Mouse (Mus musculus): ENCODE results near the gene Paqr8. TPM values are rescaled to one million over a fixed set of nuclear protein-coding genes. Genes with fewer than 3 reads are reported as not detected.

Paqr8 gene
- total and polyA plus RNA-seq, 3 experiments: 0.46 to 1.8 TPM; not detected in 1

DNA sequence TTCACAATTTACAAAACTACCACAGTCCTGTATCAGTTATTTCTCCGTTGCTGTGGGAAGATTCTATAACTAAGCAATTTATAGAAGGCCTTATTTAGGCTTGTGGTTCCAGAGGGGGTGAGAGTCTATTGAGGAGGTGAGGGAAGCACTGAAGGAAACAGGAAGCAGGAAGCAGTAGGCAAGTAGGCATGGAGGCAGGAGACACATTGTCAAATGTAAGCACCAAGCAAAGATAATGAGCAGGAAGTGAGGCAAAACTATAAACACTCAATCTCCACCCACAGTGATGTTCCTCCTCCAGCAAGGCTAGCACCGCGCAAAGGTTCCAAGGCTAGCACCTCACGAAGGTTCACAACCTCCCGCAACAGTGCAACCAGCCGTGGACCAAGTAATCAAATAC, 91.4 kb downstream of the Paqr8 start:
- Histone ChIP-seq H3K9me3 (replicated peaks; ENCODE audit: insufficient read depth, low read length) (no peaks in the 10 kb centered on the region), H3K27ac (ENCODE audit: control insufficient read depth, low read depth, low read length) (no peak overlapping the region), H3K27me3 (ENCODE audit: control insufficient read depth in 1 of 2, insufficient read depth in 2 of 2, low read length in 2 of 2) (no peaks in the 10 kb centered on the region), H3K4me3 (ENCODE audit: control insufficient read depth in 1 of 2, insufficient read depth in 1 of 2, low read depth in 2 of 2, low read length in 2 of 2) (no peak overlapping the region), H3K36me3 (ENCODE audit: control insufficient read depth in 1 of 2, insufficient read depth in 2 of 2, low read length in 2 of 2) (no peaks in the 10 kb centered on the region), H3K9ac (ENCODE audit: control insufficient read depth, low read depth, low read length, poor library complexity, severe bottlenecking) (no peak overlapping the region), H3K79me2 (ENCODE audit: control insufficient read depth, insufficient read depth, low read length, poor library complexity) (no peaks in the 10 kb centered on the region), H3K4me1 (ENCODE audit: control insufficient read depth in 1 of 2, insufficient read depth in 2 of 2, low read length in 2 of 2) (no peaks in the 10 kb centered on the region; a peak in 1 of 4 replicates)
- TF ChIP-seq GABPA (IDR thresholded peaks at IDR 0.05; ENCODE audit: low read depth, low read length) (no peak), NRF1 (IDR thresholded peaks at IDR 0.05; ENCODE audit: insufficient read depth, low read depth, low read length, poor library complexity, severe bottlenecking) (no peak), ZMIZ1 (IDR thresholded peaks at IDR 0.05; ENCODE audit: low read depth, low read length) (no peak), CHD2 (IDR thresholded peaks at IDR 0.05; ENCODE audit: low read length) (no peak), ETS1 (IDR thresholded peaks at IDR 0.05; ENCODE audit: low read depth, low read length) (no peak), RCOR1 (IDR thresholded peaks at IDR 0.05; ENCODE audit: low read depth, low read length) (no peak), MEF2A (IDR thresholded peaks at IDR 0.05; ENCODE audit: extremely low read depth, insufficient replicate concordance, low read depth, low read length, poor library complexity, severe bottlenecking) (no peak), MAX (IDR thresholded peaks at IDR 0.05; ENCODE audit: low read length) (no peak), BHLHE40 (IDR thresholded peaks at IDR 0.05; ENCODE audit: borderline replicate concordance, low read depth, low read length) (no peak), SIN3A (IDR thresholded peaks at IDR 0.05; ENCODE audit: low read length) (no peak)
- DNase-seq (ENCODE audit: low read depth, low spot score): no peak

DNA sequence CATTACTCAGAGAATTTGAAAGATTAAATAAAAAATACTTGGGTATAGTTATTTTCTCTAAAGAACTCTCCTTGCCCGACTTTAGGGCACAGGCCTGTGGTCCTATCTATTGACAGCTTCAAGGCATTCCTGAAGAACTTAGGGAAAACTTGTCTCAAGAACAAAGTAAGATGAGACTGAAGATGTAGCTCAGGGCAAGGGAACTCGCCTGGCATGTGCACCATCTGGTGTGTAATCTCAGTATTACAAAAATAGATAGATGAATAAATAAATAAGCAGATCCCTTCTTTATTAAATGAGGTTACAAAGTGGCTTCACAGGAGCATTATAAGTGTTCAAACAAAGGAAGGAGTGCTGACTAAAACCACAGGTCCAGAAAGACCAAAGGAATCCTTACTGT, 93.7 kb downstream of the Paqr8 start:
- Histone ChIP-seq H3K27me3 (ENCODE audit: control insufficient read depth in 1 of 2, insufficient read depth in 2 of 2, low read length in 2 of 2) (no peaks in the 10 kb centered on the region), H3K4me3 (ENCODE audit: control insufficient read depth in 1 of 2, insufficient read depth in 1 of 2, low read depth in 2 of 2, low read length in 2 of 2) (no peak overlapping the region), H3K9ac (ENCODE audit: control insufficient read depth, low read depth, low read length, poor library complexity, severe bottlenecking) (no peak overlapping the region), H3K27ac (ENCODE audit: control insufficient read depth, low read depth, low read length) (no peak overlapping the region), H3K36me3 (ENCODE audit: control insufficient read depth in 1 of 2, insufficient read depth in 2 of 2, low read length in 2 of 2) (no peaks in the 10 kb centered on the region), H3K4me1 (ENCODE audit: control insufficient read depth in 1 of 2, insufficient read depth in 2 of 2, low read length in 2 of 2) (no peaks in the 10 kb centered on the region; a peak in 1 of 4 replicates), H3K79me2 (ENCODE audit: control insufficient read depth, insufficient read depth, low read length, poor library complexity) (no peaks in the 10 kb centered on the region), H3K9me3 (replicated peaks; ENCODE audit: insufficient read depth, low read length) (no peaks in the 10 kb centered on the region)
- DNase-seq (ENCODE audit: low read depth, low spot score): no peak
- TF ChIP-seq ZC3H11A (IDR thresholded peaks at IDR 0.05; ENCODE audit: low read depth, low read length) (no peak), BHLHE40 (IDR thresholded peaks at IDR 0.05; ENCODE audit: borderline replicate concordance, low read depth, low read length) (no peak), POLR2AphosphoS5 (IDR thresholded peaks at IDR 0.05; ENCODE audit: borderline replicate concordance, low read depth, low read length) (no peak), ZNF384 (IDR thresholded peaks at IDR 0.05; ENCODE audit: low read depth, low read length) (no peak), NRF1 (IDR thresholded peaks at IDR 0.05; ENCODE audit: insufficient read depth, low read depth, low read length, poor library complexity, severe bottlenecking) (no peak)

DNA sequence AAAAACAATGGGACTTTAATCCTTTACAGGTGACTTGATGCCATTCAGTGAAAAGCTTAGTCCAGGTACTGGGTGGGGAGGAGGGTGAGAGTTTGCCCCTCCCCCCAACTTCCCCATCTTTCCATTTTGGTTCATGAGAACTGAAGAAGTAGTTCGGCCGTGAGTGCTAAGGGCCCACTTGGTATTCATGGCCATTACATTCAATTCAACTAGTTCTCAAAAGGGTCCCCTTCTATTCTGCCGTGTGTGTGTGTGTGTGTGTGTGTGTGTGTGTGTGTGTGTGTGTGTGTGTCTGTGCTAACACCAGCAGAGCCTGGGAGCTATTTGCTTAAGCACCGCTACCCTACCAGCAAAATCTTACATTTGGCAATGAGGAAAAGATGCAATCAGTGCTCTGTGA, 94.2 kb downstream of the Paqr8 start:
- no peak overlapping the region for H3K27ac ChIP-seq (ENCODE audit: control insufficient read depth, low read depth, low read length)
- H3K4me1 ChIP-seq (ENCODE audit: control insufficient read depth in 1 of 2, insufficient read depth in 2 of 2, low read length in 2 of 2): no peaks in the 10 kb centered on the region; a peak in 1 of 4 replicates
- H3K36me3 ChIP-seq (ENCODE audit: control insufficient read depth in 1 of 2, insufficient read depth in 2 of 2, low read length in 2 of 2): no peaks in the 10 kb centered on the region
- no peak for DNase-seq (ENCODE audit: low read depth, low spot score)
- H3K27me3 ChIP-seq (ENCODE audit: control insufficient read depth in 1 of 2, insufficient read depth in 2 of 2, low read length in 2 of 2): no peaks in the 10 kb centered on the region
- H3K9ac ChIP-seq (ENCODE audit: control insufficient read depth, low read depth, low read length, poor library complexity, severe bottlenecking): no peak overlapping the region
- no peaks in the 10 kb centered on the region for H3K9me3 ChIP-seq (replicated peaks; ENCODE audit: insufficient read depth, low read length)
- no peaks in the 10 kb centered on the region for H3K79me2 ChIP-seq (ENCODE audit: control insufficient read depth, insufficient read depth, low read length, poor library complexity)
- H3K4me3 ChIP-seq (ENCODE audit: control insufficient read depth in 1 of 2, insufficient read depth in 1 of 2, low read depth in 2 of 2, low read length in 2 of 2): no peak overlapping the region
- TF ChIP-seq JUND (IDR thresholded peaks at IDR 0.05; ENCODE audit: low read depth, low read length) (no peak), BHLHE40 (IDR thresholded peaks at IDR 0.05; ENCODE audit: borderline replicate concordance, low read depth, low read length) (no peak), MEF2A (IDR thresholded peaks at IDR 0.05; ENCODE audit: extremely low read depth, insufficient replicate concordance, low read depth, low read length, poor library complexity, severe bottlenecking) (no peak), ZMIZ1 (IDR thresholded peaks at IDR 0.05; ENCODE audit: low read depth, low read length) (no peak), MAFK (IDR thresholded peaks at IDR 0.05; ENCODE audit: borderline replicate concordance, low read depth, low read length) (no peak), USF2 (IDR thresholded peaks at IDR 0.05; ENCODE audit: borderline replicate concordance in 1 of 2, insufficient read depth in 1 of 2, low read depth in 1 of 2, low read length in 2 of 2) (no peak), ZNF384 (IDR thresholded peaks at IDR 0.05; ENCODE audit: low read depth, low read length) (no peak), KAT2A (conservative IDR thresholded peaks at IDR 0.05; ENCODE audit: low read depth, low read length) (no peak)
